Mouse (Mus musculus) large intestine, adult 2 months (tissue): Measurements from ENCODE around the gene Commd3. TPM values are rescaled to one million over a fixed set of nuclear protein-coding genes. Genes with fewer than 3 reads are reported as not detected.

Experiments used
- DNase-seq: peaks from one replicate; pipeline ENCODE4 v3.0.0-alpha.2; 2012; ENCODE audit warnings: low read depth, low spot score
- WGBS: fragments of 180-500 bp; shearing (Covaris S2); methylation state at CpG from one replicate; pipeline ENCODE4 v1.1.7; 2018; 5-methylcytosine and 5-hydroxymethylcytosine counted together
- polyA plus RNA-seq: library from polyadenylated mRNA; depleted of rRNA; stranded (reverse); fragments of >200 nt; gene quantifications from 2 replicates; pipeline ENCODE4 v1.2.3, GENCODE M21; 2012; rRNA removed

Commd3 gene
- 27.1 and 31.5 TPM in 2 replicates for polyA plus RNA-seq

GRCm38 (mm10) chr2:18672133-18672765 lies at the start of gene Commd3:
Gene Commd3 (plus strand): TSS chr2:18672384.
- no peak for DNase-seq
- WGBS, result under 1% methylated on average over 88 of the region's 91 CpGs

- no peak for DNase-seq
- WGBS, result 37% methylated on average over 10 of the region's 10 CpGs
Observed at GRCm38 (mm10) chr2:18623219-18623618, 49.0 kb upstream of the Commd3 start.

DNA sequence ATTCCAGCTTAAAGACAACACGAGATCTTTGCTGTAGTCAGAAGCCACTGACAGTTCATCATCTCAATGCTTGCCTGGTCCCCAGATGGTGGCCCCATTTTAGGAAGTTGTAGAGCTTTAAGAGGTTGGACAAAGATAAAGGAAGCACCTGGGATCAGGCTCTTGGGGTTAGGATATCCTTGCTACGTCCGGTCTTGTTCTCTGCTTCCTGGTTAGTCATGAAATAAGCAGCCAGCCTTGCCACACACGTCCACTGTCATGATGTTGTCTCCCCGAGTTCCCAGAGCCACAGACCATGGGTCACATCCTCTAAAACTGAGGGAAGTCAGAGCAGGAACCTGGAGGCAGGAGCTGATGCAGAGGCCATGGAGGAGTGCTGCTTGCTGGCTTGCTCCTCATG lies 41.6 kb upstream of the Commd3 start:
- no peak for DNase-seq
- WGBS, result 60% methylated on average over 5 of the region's 5 CpGs

GRCm38 (mm10) chr2:18635052-18635451 lies 37.1 kb upstream of the Commd3 start:
- 72% methylated on average over 8 of the region's 8 CpGs for WGBS

GRCm38 (mm10) chr2:18648563-18648962 lies 23.6 kb upstream of the Commd3 start:
- 79% methylated on average over 4 of the region's 4 CpGs for WGBS
- no peak for DNase-seq

More at GRCm38 (mm10) chr2:18635052-18635451, 37.1 kb upstream of the Commd3 start:
- DNase-seq, result no peak

GRCm38 (mm10) chr2:18654821-18655220 lies 17.4 kb upstream of the Commd3 start:
- DNase-seq, result no peak
- WGBS, result 64% methylated on average over 5 of the region's 5 CpGs

GRCm38 (mm10) chr2:18664003-18664402 lies 8.2 kb upstream of the Commd3 start:
- 49% methylated on average over 3 of the region's 3 CpGs for WGBS
- no peak for DNase-seq

GRCm38 (mm10) chr2:18671041-18671440 lies 1.1 kb upstream of the Commd3 start:
- WGBS, result 93% methylated on average over 6 of the region's 6 CpGs
- DNase-seq, result no peak

DNA sequence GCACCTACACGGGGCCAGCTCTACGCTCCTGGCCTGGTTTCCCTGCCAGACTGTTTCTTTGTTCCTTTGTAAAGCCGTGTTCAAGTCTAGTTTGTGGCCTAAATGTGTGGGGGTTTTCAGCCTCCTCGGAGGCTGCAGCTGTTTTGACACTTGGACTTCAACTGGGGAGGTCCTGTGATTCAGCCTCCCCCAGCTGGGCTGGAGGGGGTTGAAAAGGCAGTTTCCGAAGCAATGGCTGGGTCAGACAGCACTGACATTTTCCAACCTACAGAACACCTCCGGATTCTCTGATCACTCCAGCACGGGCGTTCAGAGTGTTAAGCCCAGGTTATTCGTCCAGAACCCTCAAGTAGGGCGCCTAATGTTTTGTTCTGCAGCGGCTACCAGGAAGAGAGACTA lies 581 bp downstream of the Commd3 start:
- DNase-seq, result no peak
- under 1% methylated on average over 11 of the region's 11 CpGs for WGBS

- 82% methylated on average over 4 of the region's 4 CpGs for WGBS
- DNase-seq, result no peak
Observed at GRCm38 (mm10) chr2:18673766-18674165, 1.6 kb downstream of the Commd3 start.

GRCm38 (mm10) chr2:18674193-18674902 lies 2.2 kb downstream of the Commd3 start:
- no peak for DNase-seq
- WGBS, result 91% methylated on average over 4 of the region's 4 CpGs

DNA sequence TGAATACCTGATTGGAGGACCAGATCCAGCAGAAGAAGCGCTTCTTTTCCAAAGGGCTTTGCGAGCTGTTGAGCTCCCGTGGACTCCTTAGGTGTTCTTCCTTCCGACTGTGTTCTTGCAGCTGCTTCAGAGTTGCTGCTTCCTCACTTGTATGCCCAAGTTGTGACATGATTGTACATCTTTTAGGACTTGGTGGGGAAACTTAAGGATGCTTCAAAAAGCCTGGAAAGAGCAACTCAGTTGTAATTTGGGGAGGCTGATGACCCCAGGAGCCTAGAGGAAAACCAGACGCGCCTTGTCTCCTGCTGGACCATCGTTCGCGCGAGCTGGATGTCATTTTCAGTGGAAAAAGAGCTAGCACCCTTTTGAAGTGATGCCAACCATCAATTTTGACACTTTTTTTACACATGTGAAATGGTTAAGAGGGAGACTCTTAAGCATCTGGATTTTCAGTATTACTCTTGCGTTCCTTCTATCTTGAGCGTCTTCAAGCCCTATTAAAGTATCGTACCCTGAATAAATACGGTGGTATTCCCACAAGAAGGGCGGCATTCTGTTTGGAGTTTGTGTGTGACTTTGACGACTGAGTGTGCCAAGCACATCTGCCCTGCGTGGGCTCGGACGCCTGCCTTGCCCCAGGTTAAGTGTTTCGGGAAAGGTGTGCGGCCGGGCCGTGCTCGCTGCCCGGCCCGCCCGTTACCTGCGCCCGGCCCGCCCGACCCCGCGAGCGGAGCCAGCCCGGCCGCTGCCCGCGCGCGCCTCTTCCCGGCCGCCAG lies 3.7 kb downstream of the Commd3 start:
- 24% methylated on average over 42 of the region's 42 CpGs for WGBS

GRCm38 (mm10) chr2:18676457-18676935 lies 4.3 kb downstream of the Commd3 start:
- no peak for DNase-seq
- under 1% methylated on average over 40 of the region's 64 CpGs for WGBS

More for the DNA sequence above, 3.7 kb downstream of the Commd3 start:
- no peak for DNase-seq

DNA sequence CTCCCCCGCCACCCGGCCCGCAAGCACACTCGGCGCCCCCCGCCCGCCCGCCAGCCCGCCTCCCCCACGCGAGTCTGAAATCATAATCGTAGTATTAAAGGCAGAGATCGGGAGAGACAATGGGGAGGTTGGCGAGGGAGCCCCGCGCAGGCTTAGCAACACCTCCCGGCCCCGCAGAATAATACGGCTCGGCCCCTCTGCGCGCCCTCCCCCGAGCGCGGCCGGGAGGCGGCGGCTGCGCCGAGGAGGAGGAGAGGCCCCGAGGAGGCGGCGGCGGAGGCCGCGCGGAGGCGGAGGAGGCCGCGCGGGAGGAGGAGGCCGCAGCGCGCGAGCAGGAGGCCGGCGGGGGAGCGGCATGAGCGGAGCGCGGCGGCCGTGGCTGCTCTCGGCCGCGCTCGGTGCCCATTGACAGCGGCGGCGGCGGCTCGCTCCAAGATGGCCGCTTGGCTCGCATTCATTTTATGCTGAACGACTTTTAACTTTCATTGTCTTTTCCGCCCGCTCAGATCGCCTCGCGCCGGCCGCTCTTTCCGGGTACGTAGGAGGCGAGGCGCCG lies 4.8 kb downstream of the Commd3 start, which contains the start of gene Bmi1:
Gene Bmi1, plus strand, starts transcription at position 83 of the 556 bp plus-strand sequence.
- DNase-seq, result no peak
- WGBS, result under 1% methylated on average over 73 of the region's 77 CpGs

DNA sequence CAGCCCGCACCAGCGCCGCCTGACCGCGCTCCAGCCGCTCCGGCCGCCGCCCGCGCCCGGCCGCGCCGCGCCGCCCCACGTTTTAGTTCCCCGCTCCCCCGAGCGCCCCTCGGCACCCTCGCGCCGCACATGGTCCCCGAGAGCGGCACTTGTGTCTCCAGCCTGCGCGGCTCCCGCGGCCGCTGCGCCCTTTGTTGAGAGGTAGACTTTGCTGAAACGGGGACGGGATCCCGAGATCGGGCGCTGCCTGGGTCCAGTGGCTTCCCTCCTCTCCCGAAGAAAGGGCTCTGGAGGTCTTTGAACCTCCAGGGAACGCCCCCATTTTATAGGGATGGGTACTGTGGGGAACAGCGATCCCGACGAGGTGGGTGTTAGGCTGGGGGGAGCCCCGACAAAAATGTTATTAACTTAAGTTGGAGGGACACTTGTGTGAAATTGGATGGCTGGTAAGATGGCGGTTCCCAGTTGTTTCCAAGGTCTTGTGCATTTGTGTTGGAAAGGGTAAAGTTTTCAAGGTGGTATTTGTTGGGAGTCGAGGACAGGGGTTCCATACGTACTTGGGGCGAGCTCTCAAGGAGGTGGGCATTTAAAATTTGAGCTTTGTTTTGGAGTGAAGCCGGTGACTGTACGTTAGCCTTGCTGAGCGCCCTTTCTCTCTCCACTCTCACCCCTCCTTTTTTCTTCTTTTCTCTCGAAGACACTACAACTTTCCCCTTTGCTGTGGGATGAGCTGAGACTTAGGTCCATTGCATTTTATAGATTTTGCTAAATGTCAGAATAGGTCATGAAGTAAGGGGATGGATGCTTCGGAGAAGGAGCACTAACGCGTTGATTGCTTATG lies 5.7 kb downstream of the Commd3 start:
- no peak for DNase-seq
- 9% methylated on average over 55 of the region's 55 CpGs for WGBS

DNA sequence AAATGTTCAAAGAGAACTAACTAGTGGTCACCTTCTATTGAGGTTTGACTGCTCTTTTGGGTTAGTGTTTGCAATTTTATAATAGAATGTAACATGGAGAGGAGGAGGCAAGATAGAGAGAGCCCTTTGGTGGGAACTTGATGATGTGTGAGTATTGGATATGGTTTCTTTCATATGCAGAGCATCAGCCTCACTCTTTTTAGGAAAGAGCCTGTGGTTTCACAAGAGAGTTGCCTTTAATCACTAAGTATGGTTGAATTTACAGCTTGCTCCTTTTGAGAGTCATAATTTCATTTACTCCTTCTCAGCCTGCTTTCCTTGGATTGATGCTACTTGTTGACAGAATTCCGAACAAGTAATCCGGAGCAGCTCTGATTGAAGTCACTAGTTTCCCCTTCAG lies 7.5 kb downstream of the Commd3 start:
- WGBS, result 94% methylated on average over 2 of the region's 2 CpGs

GRCm38 (mm10) chr2:18680501-18680900 lies 8.3 kb downstream of the Commd3 start:
- no peak for DNase-seq
- whole genome bisulfite sequencing, result 25% methylated on average over 4 of the region's 4 CpGs

More for the DNA sequence above, 7.5 kb downstream of the Commd3 start:
- DNase-seq, result no peak

GRCm38 (mm10) chr2:18680961-18681360 lies 8.8 kb downstream of the Commd3 start:
- no peak for DNase-seq
- 45% methylated on average over 29 of the region's 29 CpGs for WGBS

DNA sequence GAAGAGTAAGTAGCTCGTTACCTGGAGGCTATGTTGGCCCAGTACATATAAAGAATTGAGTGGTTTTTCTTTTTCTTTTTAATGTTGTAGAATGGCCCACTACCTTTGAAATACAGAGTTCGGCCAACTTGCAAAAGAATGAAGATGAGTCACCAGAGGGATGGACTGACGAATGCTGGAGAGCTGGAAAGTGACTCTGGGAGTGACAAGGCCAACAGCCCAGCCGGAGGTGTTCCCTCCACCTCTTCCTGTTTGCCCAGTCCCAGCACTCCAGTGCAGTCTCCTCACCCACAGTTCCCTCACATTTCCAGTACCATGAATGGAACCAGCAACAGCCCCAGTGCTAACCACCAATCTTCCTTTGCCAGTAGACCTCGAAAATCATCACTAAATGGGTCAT lies 11.9 kb downstream of the Commd3 start:
- WGBS, result 93% methylated on average over 5 of the region's 5 CpGs
- DNase-seq, result no peak
